Mouse (Mus musculus) ovary, adult 18-20 months (tissue): ENCODE measurements around the gene S100pbp.
A peak's percentile ranks its signal among the peaks of the same experiment; 100 is the strongest.
"Not testable (repeated sequence)": the region's sequence is repeated elsewhere in the genome, so short reads cannot be mapped to it uniquely, and the experiment has no call there.

Experiments
- DNase-seq: peaks from one replicate; pipeline ENCODE4 v3.0.0; 2022; ENCODE audit warnings: low spot score, mixed read lengths

Gene S100pbp

DNA sequence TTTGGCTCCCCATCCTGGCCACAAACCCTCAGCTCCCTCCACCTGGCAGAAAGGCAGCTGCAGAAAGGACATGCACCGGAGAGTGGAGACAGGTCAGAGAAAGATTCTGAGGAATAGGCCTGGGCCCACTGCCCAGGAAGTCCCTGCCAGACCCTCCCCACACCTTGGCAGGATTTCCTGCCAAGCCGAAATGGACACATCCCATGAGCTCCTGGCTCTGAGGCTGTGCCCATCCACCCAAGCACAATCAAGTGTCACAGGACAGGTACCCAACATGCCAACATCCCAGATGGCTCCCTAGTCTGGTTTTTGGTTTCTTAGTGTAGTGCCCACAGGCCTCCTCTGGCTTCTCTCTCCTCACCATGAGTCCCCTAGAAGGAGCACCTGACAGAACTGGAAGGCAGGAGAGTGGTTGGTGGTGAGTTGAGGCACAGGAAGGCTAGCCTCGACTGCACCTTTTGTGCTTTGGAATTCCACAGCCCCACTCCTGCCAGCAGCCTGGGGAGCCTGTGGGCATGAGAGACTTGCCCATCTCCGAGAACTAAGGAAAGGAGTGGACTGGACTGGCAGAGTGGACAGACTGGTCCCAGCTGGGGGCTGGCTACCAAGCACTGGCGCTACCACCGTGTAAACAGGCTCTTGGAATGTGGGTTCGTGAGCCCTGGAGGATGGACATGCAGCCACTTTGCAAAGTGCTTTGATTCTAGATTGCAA lies 31.0 kb upstream of the S100pbp start:
- no peak for DNase-seq

DNA sequence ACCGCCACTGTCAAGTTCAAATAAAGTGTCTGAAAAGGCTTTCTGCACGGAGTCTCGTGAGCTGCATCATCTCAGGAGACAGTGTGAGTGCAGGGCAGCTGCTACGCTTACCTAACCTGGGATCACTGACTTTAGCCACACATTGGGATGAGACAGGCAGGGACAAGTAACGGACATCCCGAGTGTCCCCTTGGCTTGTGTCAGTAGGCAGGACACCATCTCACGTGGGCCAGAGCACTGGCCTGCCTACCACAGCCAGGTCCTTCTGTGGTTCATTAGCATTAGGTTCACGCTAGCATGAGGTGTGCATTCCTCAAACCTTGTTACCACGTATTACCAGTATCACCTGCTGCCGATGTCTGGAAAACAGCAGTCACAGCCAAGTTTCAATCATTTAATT lies 29.7 kb upstream of the S100pbp start:
- DNase-seq = no peak

DNA sequence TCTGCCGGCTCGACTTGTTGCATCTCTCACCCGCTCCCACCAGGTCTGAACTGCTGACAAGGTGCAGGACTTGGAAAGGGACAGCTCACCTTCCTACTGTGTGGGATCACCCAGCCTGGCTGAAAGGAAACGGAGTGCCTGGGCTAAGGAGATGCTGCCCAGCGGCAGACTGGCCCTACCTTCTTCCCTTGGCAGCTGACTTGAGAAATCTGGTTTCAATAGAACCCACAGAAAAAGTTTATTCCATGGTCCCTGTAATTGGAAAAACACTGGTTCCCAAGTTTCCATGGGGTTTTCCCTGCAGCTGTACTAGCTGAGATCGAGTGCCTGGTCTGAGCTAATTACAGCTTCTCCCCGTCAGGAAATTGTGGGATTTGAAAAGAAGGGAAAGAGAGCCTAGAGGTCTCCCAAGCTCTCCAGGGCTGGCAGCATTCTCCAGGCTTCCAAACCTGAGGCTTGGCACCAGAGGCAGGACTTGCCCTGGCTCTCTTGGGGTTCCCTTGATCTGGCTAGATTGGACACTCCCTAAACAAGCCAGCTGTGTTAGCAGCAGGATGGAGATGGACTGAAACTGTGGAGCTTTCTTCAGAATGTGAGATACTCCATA lies 29.1 kb upstream of the S100pbp start:
- DNase-seq = no peak

DNA sequence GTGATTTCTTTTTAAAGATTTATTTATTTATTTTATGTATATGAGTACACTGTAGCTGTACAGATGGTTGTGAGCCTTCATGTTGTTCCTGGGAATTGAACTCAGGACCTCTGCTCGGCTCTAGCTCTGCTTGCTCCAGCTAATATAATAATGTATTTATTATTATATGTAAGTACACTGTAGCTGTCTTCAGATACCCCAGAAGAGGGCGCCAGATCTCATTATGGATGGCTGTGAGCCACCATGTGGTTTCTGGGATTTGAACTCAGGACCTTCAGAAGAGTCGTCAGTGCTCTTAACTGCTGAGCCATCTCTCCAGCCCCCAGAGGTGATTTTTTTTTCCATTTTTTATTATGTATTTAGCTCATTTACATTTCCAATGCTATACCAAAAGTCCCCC lies 23.0 kb upstream of the S100pbp start:
- DNase-seq = not testable (repeated sequence)

DNA sequence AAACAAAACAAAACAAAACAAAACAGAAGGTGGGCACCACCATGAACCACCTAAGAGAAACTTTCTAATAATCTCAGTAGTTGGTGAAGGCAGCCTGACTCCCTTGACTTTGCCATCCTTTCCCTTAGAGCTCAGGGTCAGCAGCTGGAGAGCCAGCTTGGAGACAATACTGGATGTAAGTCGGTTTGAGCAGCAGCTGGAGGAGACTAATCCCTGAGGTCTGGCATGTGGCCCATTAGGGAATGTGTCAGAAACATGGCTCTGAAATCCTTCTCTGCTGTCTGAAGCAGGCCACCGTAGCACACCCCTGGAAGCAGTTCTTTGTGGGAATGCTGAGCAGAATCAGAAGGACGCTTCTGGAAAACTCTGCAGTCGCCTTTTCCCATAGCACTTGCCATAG lies 21.9 kb upstream of the S100pbp start:
- no peak for DNase-seq

DNA sequence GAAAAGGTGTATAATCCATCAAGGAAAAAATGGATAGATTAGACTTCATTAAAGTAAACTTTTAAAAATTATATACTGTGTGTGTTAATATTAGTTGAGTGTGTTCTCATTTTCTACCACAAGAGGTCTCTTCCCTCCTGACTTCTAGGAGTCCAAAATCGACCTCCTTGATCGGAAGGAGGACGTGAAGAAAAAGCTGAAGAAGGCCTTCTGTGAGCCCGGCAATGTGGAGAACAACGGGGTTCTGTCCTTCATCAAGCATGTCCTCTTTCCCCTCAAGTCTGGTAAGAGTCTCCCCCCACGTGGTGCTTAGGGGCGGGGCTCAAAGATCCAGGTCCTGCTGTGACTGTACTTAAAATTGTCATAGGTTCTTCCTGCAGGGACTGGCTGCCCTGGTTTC lies 20.0 kb upstream of the S100pbp start:
- no peak for DNase-seq

DNA sequence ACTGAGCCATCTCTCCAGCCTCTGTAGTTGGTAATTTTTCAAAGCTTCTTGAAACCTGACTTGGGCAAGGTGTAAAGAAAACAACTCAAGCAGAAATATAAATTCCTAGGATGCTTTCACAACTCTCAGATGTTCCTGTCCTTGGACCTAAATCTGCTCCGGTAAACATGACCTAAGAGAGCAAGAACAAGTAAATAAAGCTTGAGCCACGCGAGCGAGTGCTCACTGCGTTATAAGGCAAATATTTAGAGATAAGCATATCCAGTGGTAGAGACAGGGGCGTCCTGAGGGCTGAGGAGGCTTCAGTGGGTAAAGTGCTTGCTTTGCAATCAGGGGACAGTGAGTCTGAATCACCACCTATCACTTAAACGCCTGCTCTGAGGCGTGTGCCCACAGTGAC lies 17.3 kb upstream of the S100pbp start:
- DNase-seq = no peak

DNA sequence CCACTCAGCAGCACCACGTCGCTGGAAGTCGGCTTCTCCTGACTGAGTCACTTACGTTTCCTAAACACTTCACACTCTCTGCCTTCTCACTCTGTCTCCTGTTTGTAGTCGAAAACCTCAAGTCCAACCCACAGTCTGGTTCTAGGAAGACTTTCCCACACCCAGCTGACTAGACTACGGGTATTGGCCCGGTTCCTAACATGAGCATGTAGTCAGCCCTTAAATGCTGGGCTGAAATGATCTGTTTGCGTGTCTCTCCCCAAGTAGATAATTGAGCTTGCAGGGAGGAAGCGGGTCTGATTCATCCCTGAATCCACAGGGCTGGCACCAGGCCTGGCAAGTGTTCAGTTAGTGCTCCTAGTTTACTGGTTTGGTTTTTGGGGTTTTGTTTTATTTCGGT lies 15.1 kb upstream of the S100pbp start:
- no peak for DNase-seq

DNA sequence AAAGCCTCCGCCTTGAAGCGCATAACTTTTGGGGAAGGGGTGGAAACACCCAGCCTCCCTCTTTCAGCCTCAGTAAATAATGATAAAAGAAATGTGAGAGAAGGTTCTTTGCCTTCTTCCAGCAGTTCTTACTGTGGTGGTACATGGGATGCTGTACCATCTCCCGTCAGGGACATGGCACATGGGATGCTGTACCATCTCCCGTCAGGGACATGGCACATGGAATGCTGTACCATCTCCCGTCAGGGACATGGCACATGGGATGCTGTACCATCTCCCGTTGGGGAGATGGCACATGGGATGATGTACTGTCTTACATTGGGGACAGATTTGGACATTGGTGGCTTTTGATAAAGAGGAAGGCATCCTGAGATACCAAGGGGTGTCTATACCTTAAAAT lies 8.0 kb upstream of the S100pbp start:
- DNase-seq = no peak

DNA sequence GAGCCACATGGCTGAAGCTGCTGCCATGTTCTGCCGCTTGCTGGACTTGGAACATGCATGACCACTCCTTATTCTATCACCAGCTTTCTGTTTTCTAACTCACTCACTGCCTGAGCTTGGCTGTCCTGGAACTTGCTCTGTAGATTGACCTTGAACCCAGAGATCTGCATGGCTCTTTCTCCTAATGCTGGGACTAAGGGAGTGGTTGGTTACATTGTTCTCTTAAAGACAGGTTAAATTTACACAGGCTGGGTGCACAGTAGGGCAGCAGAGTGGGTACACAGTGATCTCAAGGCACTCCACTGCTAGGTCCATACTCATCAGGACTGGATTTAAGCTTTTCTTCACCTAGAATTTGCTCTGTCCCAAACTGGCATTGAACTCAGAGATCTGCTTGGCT lies 4.8 kb upstream of the S100pbp start:
- DNase-seq = no peak

DNA sequence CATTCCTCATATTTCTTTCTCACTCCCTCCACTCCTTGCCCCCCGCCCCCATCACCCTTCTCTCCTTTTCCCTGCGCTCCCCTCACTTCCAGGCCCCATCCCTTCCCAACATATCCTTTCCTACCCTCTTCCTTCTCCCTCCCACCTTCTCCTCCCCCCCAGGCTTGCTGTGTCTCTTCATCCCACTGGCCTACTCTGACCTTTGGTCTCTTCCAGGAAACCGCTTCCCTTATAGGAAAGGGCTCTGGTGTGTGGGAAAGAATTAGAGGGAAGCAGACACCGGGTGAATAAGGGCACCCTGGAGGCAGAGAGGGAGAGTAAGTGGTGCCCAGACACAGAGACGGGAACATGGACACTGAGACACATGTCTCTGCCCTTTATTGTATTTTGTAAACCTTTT lies 2.2 kb upstream of the S100pbp start:
- DNase-seq = no peak

DNA sequence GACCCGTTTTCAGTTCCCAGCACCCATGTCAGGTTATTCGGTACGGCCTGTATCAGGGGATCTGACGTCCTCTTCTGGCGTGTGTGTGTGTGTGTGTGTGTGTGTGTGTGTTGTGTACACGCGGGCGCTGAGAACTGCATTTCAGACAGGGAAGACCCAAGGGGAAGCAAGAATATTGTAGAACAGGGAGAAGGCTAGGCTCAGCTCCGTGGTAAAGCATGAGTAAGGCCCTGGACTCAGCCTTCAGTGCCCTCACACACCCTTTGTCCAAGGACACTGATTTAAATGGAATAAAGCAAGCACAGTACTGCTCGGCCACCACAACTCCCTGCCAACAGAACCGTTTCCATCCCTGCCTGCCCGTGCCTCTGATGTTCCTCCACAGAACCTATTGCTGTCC lies 1.0 kb upstream of the S100pbp start:
- DNase-seq = no peak

DNA sequence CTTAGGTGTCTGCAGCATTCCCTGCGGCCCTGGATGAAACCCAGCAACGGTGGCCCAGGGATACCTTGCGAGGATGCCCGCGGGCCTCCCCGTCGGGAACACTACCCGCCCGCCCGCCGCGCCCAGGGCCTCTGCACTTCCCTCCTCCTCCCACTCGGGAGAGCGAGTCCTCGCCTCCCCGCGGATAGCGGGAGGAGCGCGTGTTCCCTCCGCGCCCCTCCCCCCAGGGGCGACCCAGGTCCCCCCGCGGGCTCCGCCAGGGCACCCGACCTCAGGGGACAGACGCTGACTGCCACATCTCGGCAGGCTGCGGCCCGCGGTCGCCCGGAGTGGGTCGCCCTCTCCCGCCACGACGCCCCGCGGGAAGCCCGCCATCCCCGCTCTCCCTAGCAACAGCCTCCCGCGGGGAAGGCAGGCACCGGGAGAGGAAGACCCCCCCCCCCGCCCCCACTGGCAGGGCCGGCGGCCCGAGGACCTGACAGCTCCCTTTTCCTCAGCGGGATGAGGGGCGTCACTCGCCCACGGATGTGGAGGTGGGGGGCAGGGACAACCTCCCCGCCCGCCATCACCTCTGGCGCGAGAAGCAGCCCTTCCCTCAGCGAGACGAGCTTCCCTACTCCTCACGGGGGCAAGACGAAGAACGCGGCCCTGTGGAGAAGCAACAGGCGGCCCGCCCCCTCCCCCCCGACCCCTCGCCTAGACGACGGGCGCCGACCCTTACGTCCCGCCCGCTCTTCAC lies 555 bp downstream of the S100pbp start:
- DNase-seq = peak; percentile 32

DNA sequence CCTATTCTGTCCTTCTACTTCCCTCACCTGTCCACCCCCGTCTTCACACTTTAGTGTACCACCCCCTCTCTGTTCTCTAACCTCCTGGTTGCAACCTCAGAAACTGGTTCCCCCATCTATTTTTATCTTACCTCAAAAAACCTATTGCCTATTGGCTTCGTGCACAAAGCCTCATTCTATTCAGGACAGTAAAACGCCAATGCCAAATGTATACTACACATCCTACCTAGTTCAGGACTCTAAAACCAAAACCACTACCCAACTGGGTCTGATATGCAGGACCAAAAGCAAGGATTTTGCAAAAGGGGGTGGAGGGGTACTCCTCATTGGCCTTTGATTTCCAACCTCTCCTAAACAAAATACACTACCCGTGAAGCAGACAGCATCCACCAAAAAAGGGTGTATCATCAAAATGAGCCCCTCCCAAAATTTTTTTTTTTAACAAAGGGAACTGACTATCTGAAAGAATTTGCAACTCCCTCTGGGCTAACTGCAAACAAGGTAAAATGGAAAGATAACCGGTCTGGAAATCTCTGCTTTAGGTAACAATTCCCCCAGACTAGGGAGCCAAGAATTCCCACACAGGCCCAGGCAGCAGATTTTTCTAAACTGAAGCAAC lies 1.4 kb downstream of the S100pbp start:
- no peak for DNase-seq

DNA sequence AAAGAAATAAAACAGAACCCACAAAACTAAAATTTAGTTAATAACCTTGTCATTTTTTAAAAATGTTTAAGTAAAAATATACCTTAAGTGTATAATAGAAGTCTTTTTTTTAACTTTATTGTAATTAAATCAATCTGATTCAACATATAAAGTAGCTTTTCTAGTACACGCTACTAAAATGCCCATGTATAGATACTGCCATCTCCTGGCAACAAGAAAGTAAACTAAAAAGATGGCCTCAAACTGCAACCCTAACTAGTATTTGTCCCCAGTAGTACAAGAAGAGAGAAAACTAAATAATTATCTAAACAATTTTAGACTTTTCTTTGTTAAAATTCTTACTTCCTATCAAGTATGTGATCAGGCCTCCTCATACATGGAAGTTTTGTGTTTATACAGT lies 10.0 kb downstream of the S100pbp start:
- DNase-seq = no peak

DNA sequence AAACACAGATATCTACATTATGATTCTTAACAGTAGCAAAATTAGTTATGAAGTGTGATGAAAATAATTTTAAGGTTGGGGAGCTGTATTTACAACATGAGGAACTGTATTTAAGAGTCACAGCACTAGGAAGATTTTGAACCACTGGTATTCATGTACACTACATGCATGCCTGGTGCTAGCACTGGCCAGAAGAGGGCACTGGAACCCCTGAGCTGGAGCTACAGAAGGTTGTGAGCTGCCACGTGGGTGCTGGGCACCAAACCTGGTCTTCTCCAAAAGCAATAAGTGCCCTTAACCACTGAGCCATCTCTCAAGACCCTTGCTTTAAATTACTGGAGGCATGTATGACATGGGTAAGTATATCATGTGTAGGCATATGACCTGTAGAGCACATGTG lies 17.0 kb downstream of the S100pbp start:
- DNase-seq = no peak

DNA sequence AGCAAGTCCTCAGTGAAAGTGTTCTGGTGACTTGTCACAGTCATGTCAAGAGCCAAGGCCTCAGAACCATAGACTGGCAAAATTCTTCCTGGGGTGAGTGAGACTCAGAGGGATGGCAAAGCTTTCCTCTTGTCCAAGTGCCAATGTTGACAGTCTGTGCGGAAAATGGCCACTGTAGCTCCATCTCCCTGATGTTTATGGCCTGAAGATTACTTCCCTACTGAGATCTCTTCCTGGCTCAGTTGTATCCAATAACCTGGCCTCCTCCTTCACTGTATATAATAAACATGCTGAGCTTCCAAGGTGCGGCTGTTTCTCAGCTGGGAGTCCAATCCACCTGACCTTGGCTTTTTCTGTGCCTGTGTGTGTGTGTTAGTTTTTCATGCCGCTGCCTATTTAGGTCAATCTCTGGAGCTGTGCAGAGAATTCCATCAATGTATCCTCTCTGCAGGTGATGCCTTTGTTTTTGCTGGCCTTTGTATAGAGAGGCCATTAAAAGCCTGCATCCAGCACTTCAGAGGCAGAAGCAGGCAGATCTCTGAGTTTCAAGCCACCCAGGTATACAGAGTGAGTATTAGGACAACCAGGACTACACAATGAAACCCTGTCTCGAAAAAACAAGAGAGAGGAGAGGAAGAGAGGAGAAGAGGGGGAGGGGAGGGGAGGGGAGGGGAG lies 27.8 kb downstream of the S100pbp start:
- DNase-seq = no peak

DNA sequence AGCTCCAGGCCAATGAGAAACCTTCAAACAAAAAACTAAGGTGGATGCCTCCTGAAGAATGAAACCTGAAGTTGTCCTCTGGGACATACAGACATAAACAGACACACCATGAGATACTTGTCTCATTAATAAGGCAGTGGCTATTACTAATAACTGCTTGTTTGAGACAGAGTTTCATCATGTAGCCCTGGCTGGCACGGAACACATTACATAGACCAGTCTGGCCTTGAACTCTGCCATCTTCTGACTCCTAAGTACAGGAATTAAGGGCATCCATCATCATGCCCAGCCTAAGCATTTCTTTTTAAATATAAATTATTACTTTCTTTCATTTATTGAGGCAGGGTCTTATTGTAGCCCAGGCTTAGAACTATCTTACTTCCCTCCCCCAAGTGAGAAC lies 28.5 kb downstream of the S100pbp start:
- no peak for DNase-seq

DNA sequence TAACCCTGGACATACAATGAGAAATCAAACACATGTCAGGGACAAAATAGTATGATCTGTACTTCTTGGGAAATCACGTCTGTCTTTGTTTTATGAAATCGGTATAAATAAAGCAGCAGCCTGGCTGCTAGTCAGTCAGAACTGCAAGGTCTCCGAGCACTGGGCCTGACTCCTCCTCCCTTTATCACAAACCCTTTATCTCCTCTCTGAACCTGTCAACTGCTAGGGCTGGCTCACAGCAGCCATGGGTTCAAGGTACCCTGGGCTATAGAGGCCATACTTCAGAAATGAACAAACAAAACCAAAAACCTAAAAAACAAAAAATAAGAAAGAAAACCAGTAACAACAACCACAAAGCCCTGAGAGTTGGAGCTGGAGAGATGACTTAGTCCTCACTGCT lies 31.0 kb downstream of the S100pbp start:
- no peak for DNase-seq

DNA sequence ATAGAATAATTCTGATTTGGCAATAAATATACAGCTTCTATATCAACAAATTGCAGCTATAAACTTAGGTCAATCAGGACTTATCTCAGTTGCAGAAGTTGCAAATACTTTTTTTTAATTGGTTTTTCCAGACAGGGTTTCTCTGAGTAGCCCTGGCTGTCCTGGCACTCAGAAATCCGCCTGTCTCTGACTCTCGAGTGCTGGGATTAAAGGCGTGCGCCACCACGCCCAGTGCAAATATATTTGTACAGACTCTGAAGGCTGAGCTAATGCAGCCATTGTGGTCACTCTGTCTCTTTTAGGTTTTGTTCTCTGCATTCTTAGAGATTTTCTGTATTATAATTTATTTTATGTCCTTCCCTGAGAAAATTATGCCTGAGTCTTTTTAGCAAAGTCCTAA lies 32.0 kb downstream of the S100pbp start:
- DNase-seq = no peak

DNA sequence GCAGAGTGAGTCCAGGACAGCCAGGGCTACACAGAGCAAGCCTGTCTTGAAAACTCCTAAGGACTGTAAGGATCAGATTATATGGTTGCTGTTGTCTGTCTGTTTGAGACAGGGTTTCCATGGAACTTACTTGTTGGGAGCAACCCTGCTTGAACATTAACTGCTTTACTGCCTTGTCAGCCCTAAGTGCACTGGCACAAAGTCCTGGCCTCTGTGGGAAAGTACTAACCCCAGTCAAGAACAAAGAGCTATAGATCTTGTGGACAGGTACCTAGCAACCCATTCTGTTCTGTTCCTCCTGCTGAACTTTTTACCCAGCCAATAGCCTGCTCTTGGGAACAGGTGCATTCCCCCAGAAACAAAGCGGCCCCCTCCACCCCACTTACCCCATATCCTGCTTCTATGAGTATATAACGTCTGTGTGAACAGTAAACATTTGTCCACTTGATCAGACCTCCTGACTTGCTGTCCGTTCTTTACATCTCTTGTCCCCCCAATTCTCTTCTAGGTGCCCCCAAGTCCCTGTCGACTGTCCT lies 38.2 kb downstream of the S100pbp start:
- no peak for DNase-seq

DNA sequence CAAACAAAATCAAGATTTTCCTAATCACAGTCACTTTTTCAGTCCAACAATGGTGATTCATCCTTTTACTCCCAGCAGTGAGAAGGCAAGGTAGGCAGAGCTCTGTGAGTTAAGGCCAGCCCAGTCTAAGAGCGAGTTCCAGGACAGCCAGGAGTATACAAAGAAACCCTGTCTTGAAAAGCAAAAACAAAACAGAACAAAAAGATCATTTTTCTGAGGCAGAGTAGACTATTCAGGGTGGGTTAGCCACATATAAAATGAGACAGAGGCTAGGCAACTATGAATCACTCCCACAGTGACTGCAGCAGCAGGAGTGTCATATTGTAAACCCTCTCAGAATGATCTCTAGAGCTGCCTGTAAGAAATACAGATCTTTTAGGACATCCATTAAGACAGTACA lies 40.2 kb downstream of the S100pbp start:
- DNase-seq = no peak
